Mouse (Mus musculus) liver, adult 10 weeks (tissue): ENCODE results near the gene Hnrnpdl. TPM values are rescaled to one million over a fixed set of nuclear protein-coding genes. Genes with fewer than 3 reads are reported as not detected.

Experiments
- polyA plus RNA-seq: library from polyadenylated mRNA; stranded (reverse); fragments of 350-450 nt; fragmentation: Illumina TruSeq; extraction: RNeasy Lipid Tissue Mini Kit (QIAGEN cat#74804); gene quantifications from one replicate; pipeline ENCODE4 v1.2.3, GENCODE M21; 2014; ENCODE audit warnings: low read depth, low replicate concordance

Gene Hnrnpdl
- polyA plus RNA-seq = 124 TPM

GRCm38 (mm10) chr5:100039602-100040142 lies at the start of gene Hnrnpdl, which contains the start of gene Enoph1:
Gene Hnrnpdl (minus strand): TSS chr5:100039664.
Gene Enoph1 (plus strand): TSS chr5:100039985.

Other genes starting within 250 kb of the Hnrnpdl start
- gene Vamp9, start 133.4 kb downstream of the Hnrnpdl start, polyA plus RNA-seq = not detected
- gene Hnrnpd, start 60.7 kb downstream of the Hnrnpdl start, polyA plus RNA-seq = 149 TPM
- gene 4930524J08Rik, start 60.6 kb downstream of the Hnrnpdl start, polyA plus RNA-seq = not detected
- gene Enoph1, start 321 bp upstream of the Hnrnpdl start, polyA plus RNA-seq = 3.9 TPM
- gene Tmem150c, start 120.1 kb upstream of the Hnrnpdl start, polyA plus RNA-seq = not detected